Mouse (Mus musculus): ENCODE results near the gene B4galt2.

Gene B4galt2

GRCm38 (mm10) chr4:117870437-117870836, 12.8 kb downstream of the B4galt2 start:
- no peak for DNase-seq (ENCODE audit: low spot score in 2 of 2)

DNA sequence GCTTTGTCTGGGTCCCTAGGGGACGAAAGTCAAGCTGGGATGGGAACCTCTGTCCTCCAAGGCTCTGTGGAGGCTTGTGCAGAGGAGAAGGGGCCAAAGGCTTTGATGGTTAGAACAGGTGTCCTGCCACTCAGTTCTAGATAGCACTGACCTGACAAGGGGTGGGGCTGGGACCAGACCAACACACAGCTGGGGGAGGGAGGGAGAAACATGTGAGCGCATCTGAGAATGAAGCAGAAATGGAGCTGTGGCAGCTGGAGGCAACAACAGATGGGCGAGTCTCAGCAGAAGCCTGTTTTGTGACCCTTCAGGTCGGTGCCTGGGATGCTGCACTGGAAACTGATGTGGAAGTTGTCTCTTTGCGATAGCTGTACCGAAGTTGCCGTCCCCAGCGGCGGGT, 14.0 kb downstream of the B4galt2 start:
- DNase-seq (ENCODE audit: low spot score in 2 of 2), result no peak

DNA sequence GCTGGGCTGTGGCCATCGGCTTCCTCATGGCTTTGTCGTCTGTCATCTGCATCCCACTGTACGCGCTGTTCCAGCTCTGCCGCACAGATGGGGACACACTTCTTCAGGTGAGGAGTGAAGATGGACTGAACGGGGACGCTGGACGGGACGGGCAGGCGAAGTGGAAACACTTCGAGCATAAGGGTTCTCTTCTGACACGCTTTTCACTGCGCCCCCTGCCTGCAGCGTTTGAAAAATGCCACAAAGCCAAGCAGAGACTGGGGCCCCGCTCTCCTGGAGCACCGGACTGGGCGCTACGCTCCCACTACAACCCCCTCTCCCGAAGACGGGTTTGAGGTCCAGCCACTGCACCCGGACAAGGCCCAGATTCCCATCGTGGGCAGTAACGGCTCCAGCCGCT, 15.5 kb downstream of the B4galt2 start:
- DNase-seq (ENCODE audit: low spot score in 2 of 2), result peak; percentile 19 to 35

DNA sequence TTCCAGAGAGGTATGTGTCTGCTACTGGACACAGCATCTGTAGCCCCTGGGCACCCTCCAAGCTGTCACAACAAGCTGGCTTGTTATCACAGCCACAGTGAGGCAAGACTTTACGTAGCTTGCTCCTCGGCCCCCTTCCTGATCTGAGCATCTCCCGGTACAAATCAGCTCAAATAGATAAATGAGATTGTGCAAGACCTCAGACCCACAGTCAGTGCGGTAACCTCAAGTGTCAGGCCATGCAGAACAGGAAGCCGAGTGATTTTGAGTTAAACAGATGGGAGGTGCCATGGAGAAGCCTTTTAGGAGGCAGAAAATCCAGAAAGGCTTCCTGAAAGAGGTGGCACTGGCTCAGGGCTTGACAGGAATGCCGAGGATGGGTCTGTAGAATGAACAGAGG, 16.3 kb downstream of the B4galt2 start:
- DNase-seq (ENCODE audit: low spot score in 2 of 2), result no peak

DNA sequence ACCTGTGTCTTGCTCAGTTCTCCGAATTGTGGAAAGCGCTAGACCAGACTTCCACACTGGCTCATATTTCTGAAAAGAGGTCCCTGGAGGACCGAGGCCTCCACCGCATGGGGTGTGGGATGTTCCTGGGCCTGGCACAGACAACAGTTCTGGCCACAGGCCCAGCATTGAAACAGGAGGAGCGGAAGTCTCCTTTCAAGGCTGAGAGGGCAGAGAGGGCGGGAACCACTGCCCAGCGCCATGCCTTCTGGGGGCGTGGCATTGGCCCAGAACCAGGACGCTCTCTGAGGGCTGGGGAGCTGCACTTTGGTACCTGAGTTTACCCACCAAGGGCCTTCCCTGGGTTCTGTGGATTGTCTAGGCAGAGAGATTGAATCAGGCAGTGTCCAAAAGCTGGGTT, 17.2 kb downstream of the B4galt2 start:
- peak; percentile 36 to 75 for DNase-seq (ENCODE audit: low spot score in 2 of 2)

DNA sequence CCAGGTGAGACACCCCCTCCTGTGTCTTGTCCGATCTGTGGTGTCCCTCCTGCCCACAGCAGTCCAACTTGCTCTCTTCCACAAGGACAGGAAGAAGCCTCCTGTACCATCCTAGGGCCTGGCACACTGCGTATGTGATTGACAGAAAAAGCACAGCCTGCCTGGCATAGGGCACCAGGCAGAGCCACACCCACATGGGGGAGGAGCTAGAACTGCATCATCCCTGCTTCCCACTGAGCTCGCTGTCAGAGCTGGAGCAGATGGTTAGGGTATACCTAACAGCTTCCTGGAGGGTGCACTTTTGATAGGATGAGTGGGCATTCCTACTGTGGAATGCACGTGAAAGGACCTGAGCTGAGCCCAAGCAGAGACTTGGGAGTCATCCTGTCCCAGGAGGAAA, 20.5 kb downstream of the B4galt2 start:
- no peak for DNase-seq (ENCODE audit: low spot score in 2 of 2)

- DNase-seq (ENCODE audit: low spot score in 2 of 2), result no peak
Measured at GRCm38 (mm10) chr4:117860570-117860969, 22.7 kb downstream of the B4galt2 start.

DNA sequence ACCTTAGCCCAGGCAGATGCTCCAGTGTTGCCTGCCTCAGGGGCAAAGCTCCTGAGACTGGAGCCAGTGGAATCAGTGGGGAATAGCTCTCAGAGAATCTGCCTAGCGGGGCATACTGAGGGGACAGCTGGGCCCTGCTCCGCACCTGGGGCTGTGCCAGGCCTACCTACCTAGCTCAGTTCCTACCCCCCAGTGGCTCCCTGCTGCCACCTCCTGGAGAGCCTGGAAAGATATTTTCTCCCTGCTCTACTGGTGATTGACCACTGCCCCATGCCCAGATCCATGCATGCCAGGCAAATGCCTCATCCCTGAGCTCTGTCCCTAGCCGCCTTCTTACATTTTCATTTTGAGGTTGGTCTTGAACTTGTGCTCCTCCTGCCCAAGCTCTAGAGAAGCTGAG, 24.5 kb downstream of the B4galt2 start:
- DNase-seq (ENCODE audit: low spot score in 2 of 2), result peak; percentile 46 to 60

GRCm38 (mm10) chr4:117855146-117855545, 28.1 kb downstream of the B4galt2 start:
- DNase-seq (ENCODE audit: low spot score in 2 of 2), result no peak

DNA sequence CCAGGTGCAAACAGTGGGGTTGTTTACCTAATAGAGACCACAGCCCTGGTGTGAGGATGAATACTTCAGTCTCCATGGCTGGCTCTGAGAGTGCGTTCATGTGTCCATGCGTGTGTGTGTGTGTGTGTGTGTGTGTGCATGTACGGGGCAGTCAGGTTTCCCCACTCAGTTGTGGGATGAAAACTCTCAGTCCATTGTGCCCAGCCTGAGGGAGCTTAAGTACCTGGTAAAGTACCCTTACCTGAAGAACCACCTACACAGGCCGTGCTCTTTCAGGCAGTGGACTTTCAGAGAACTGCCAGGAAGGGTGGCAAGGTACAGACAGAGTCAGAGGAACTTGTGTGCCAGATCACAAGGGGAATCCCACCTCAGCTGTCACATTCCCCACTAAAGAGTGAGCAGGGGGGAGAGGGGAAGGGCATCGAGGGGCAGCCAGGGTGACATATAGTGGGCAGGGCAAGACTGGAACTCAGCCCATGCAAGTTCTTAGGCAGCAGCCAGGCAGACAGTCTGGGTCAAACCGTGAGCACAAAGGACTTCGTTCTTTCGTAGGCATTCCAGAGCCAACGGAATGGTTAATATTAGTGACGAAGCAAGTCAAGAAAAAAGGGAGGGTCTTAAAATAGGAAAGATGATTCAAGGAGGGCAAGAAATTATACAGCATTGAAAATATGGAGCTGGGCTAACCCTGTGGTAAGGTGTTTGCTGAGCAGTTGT, 31.0 kb downstream of the B4galt2 start:
- DNase-seq (ENCODE audit: low spot score in 2 of 2), result no peak

DNA sequence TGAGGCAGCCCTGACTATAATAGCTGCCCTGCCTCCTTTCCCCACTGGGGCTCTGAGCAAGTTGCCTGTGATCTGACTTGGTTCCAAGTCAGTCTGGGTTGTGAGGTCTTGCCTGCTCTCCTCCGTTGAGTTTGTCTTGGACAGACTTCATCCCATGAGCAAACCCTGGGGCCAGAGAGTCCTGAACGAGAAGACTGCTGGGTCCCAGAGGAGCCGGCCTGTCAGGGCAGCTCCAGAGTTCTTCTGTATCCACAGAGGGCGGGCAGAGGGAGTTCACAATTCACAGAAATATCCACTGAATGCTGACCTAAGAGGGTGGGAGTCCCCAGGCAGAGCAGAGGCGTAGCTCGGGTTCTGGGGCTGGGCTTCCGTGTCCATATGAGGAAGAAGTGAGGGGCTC, 32.4 kb downstream of the B4galt2 start:
- DNase-seq (ENCODE audit: low spot score in 2 of 2), result no peak

GRCm38 (mm10) chr4:117850176-117850575, 33.1 kb downstream of the B4galt2 start:
- no peak for DNase-seq (ENCODE audit: low spot score in 2 of 2)

DNA sequence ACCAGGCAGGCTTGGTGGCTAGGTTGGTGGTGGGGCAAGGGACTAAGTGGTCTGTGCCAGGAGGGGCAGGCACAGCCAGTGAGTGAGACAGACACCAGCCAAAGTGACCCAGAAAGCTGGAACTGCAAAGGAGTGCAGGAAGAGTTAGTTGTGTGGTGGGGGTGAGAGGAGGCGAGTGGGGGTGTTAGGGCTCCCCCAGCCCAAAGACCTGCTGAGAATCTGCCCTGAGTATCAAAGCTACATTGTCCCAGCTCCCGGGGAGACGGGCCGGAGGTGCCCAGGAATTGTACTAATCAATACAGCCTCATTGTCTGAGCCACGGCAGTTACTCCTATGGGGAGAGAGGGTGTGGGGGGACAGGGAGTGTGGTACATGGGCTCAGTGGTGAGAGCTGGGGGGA, 33.8 kb downstream of the B4galt2 start:
- DNase-seq (ENCODE audit: low spot score in 2 of 2), result no peak

GRCm38 (mm10) chr4:117849063-117849462, 34.2 kb downstream of the B4galt2 start:
- DNase-seq (ENCODE audit: low spot score in 2 of 2), result no peak

GRCm38 (mm10) chr4:117847011-117847410, 36.3 kb downstream of the B4galt2 start:
- no peak for DNase-seq (ENCODE audit: low spot score in 2 of 2)

GRCm38 (mm10) chr4:117846261-117846660, 37.0 kb downstream of the B4galt2 start:
- no peak for DNase-seq (ENCODE audit: low spot score in 2 of 2)

DNA sequence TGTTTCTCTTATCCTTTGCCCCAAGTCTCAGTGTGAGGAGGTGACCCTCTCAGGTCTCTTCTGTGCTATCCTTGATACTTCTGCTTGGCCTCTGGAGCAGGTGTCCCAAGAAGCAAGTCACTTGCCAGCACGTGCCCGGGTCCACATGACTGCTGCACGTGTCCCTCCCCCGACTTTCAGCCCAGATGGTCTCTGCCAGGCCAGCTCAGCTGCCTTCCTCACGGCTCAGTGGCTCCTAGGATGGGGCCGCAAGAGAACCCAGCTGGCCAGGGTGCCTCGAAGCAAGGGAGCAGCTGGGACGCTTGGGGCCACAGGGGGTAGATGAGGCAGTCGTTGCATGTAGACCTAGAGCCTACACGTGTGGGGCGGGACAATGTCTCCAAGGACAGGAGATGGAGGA, 38.0 kb downstream of the B4galt2 start:
- DNase-seq (ENCODE audit: low spot score in 2 of 2), result no peak

DNA sequence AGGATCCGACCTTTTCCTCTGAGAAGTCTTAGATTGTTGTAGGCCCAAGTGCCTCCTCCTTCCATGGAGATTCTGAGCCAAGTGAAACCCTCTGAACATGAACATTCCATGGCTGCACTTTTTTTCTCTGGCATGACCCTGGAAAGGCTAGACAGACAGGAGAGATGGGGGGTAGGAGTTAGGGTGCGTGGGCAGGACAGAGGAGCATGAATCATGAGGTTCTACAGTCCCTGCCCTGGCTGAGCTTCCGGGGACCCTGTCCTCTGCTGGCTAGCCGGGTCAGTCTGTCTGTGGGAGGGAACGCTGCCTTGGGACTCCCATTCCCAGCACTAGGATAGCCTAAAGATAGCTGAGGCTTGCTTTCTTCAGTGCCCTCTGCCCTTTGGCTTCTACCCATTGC, 38.8 kb downstream of the B4galt2 start:
- no peak for DNase-seq (ENCODE audit: low spot score in 2 of 2)

GRCm38 (mm10) chr4:117843101-117843500, 40.2 kb downstream of the B4galt2 start:
- DNase-seq (ENCODE audit: low spot score in 2 of 2), result no peak

GRCm38 (mm10) chr4:117841566-117841965, 41.7 kb downstream of the B4galt2 start:
- DNase-seq (ENCODE audit: low spot score in 2 of 2), result no peak

DNA sequence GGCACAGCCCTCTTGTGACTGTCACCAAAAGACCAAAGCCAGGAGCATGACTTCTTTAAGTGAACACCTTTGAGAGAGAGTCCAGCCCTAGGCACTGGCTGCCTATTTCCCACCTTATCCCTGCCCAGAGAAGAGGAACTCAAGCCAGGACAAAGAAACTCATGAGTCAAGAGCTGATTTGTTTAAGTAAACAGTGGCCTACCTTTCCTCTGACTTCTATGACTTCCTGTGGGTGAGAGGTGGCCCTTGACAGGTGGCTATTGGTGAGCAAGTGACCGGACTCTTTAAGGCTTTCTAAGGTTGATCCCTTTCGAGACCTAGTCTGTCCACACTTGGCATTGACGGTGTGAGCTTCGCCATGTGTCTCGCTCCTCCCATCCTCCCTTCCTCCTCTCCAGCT, 42.5 kb downstream of the B4galt2 start:
- DNase-seq (ENCODE audit: low spot score in 2 of 2), result no peak

- DNase-seq (ENCODE audit: low spot score in 2 of 2), result no peak
Measured at GRCm38 (mm10) chr4:117839366-117839765, 43.9 kb downstream of the B4galt2 start.

DNA sequence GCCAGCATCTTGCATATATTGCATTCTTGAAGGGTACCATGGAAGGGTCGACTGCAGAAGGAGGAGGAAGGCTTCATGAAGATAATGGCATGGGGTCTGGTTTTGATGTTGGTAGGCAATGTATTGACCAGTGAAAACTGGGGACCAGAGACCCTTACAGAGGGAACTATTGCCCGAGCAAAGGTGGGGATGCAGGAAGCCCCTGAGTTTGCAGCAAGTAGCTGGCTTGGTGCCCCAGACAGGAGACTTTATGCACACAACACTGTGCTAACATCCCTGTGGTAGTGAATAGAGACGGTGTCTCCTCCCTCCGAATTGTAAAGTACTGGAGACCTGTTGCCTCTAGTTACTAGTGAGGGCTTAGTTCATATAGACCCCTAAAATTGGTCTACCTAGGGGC, 46.0 kb downstream of the B4galt2 start:
- no peak for DNase-seq (ENCODE audit: low spot score in 2 of 2)

- peak; percentile 89 to 90 for DNase-seq (ENCODE audit: low spot score in 2 of 2)
Measured at GRCm38 (mm10) chr4:117836204-117836767, 47.0 kb downstream of the B4galt2 start.
